ENCODE assay signal across 17 mouse cellular contexts in the genomic region with DNA sequence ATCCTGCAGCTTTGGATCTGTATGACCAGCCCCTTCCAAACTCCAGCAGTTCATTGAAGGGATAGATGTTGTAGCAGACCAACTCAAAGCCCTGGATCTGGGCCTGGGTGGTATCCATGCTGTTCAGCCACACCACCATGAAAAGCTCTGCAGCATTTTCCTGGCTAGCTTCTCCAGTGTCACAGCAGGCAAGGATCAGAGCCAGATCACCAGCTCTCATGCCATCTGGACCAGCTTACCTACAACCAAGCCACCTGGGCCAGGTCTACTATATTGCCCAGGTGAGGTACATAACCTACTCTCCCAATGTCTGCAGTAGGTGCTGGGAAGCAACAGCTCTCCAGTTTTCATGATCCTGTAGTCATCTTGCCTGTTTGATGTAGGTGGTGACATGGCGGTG.
DNase-seq lines count a peak whose midpoint lies in the region; ATAC-seq lines count a peak whose summit lies in the region.
"Had no signal": no experiment of that assay in that cellular context is flagged by ENCODE, and none has a peak within 500 bp of the region (broad histone marks: within the 10 kb centered on the region; RNA-seq: fewer than 3 reads in every experiment).

No protein-coding gene starts in this region.

- DNase-seq in cerebellum, adult 11-12 months, result peak; percentile 5
- DNase-seq in cerebellum, adult 9-10 months, result peak; percentile 5
- DNase-seq in cerebellum, adult 11 months, result no peak
- DNase-seq in cerebellum, postnatal 10 days, result peak; percentile 63 to 73
- DNase-seq in cerebellum, postnatal 25 days, result peak; percentile 57 to 70
- DNase-seq in left cerebral cortex, postnatal 4 days, result no peak
- no peak for DNase-seq in gastrocnemius, postnatal 14 days
- DNase-seq: adrenal gland, adult 8-10 months; adrenal gland, postnatal 14 days; B cell, adult 2 months; forebrain, postnatal 0 days had no signal

- intact Hi-C loops in left cerebral cortex, postnatal 4 days (cut with DNase I), result loop anchor here (10.0 kb wide), 1 partner anchor 1151 kb away; no protein-coding TSS in a partner anchor
- intact Hi-C loops in gastrocnemius, postnatal 14 days (cut with DNase I; ENCODE audit: low total_unique reads), result no loop called here

- ATAC-seq in cerebellum, adult (ENCODE audit: insufficient number of reproducible peaks, low FRiP score, low TSS enrichment), result no peak
- ATAC-seq: activated CD4-positive, CD25-positive, alpha-beta regulatory T cell, adult 4 months; CD4-positive, CD25-positive, alpha-beta regulatory T cell, adult 4 months; forebrain, embryonic 13.5 days; forebrain, embryonic 15.5 days; forebrain, postnatal 0 days; Patski had no signal

Comparison
In these comparisons a context has a peak if more than half of its experiments do, and no peak if none do; other contexts are left out.
1. DNase-seq: peak in cerebellum, adult 11-12 months (single experiment), cerebellum, adult 9-10 months (single experiment), cerebellum, postnatal 10 days (2 of 2) and cerebellum, postnatal 25 days (2 of 2); none in cerebellum, adult 11 months (single experiment), left cerebral cortex, postnatal 4 days (single experiment) and gastrocnemius, postnatal 14 days (single experiment).